Mouse (Mus musculus): ENCODE data around the gene Fam69b. TPM values are rescaled to one million over a fixed set of nuclear protein-coding genes. Genes with fewer than 3 reads are reported as not detected.

Fam69b gene
- total RNA-seq, 2 experiments from 2014 or later, result 71.3 to 78.8 TPM

- DNase-seq (ENCODE audit: extremely low spot score in 1 of 2, low spot score in 1 of 2), result no peak
These were observed 31.4 kb upstream of the Fam69b start for GRCm38 (mm10) chr2:26596898-26597297.

- no peak for DNase-seq (ENCODE audit: extremely low spot score in 1 of 2, low spot score in 1 of 2)
These were observed 30.4 kb upstream of the Fam69b start for GRCm38 (mm10) chr2:26597810-26598209.

- DNase-seq (ENCODE audit: extremely low spot score in 1 of 2, low spot score in 1 of 2), result no peak
These were observed 29.8 kb upstream of the Fam69b start for GRCm38 (mm10) chr2:26598462-26598861.

- no peak for DNase-seq (ENCODE audit: extremely low spot score in 1 of 2, low spot score in 1 of 2)
These were observed 28.3 kb upstream of the Fam69b start for GRCm38 (mm10) chr2:26599965-26600364.

GRCm38 (mm10) chr2:26600664-26601063 lies 27.6 kb upstream of the Fam69b start:
- no peak for DNase-seq (ENCODE audit: extremely low spot score in 1 of 2, low spot score in 1 of 2)

- no peak for DNase-seq (ENCODE audit: extremely low spot score in 1 of 2, low spot score in 1 of 2)
These were observed 26.7 kb upstream of the Fam69b start for GRCm38 (mm10) chr2:26601595-26601994.

GRCm38 (mm10) chr2:26602631-26603030 lies 25.6 kb upstream of the Fam69b start:
- DNase-seq (ENCODE audit: extremely low spot score in 1 of 2, low spot score in 1 of 2), result no peak

GRCm38 (mm10) chr2:26603159-26603558 lies 25.1 kb upstream of the Fam69b start:
- DNase-seq (ENCODE audit: extremely low spot score in 1 of 2, low spot score in 1 of 2), result no peak

- peak in 1 of 2 experiments; percentile 20 for DNase-seq (ENCODE audit: extremely low spot score in 1 of 2, low spot score in 1 of 2)
These were observed 24.3 kb upstream of the Fam69b start, which contains the start of gene Agpat2 for GRCm38 (mm10) chr2:26603720-26604671. TSS of gene Agpat2 (minus strand) at chr2:26604417.

GRCm38 (mm10) chr2:26605331-26605730 lies 22.9 kb upstream of the Fam69b start:
- DNase-seq (ENCODE audit: extremely low spot score in 1 of 2, low spot score in 1 of 2), result no peak

GRCm38 (mm10) chr2:26606579-26606978 lies 21.7 kb upstream of the Fam69b start:
- DNase-seq (ENCODE audit: extremely low spot score in 1 of 2, low spot score in 1 of 2), result no peak

GRCm38 (mm10) chr2:26607056-26607910 lies 21.0 kb upstream of the Fam69b start:
- DNase-seq (ENCODE audit: extremely low spot score in 1 of 2, low spot score in 1 of 2), result no peak

- DNase-seq (ENCODE audit: extremely low spot score in 1 of 2, low spot score in 1 of 2), result no peak
These were observed 19.5 kb upstream of the Fam69b start for GRCm38 (mm10) chr2:26608781-26609180.

GRCm38 (mm10) chr2:26609261-26609661 lies 19.0 kb upstream of the Fam69b start:
- no peak for DNase-seq (ENCODE audit: extremely low spot score in 1 of 2, low spot score in 1 of 2)

- DNase-seq (ENCODE audit: extremely low spot score in 1 of 2, low spot score in 1 of 2), result no peak
These were observed 17.7 kb upstream of the Fam69b start for GRCm38 (mm10) chr2:26610526-26610925.

GRCm38 (mm10) chr2:26611054-26611453 lies 17.2 kb upstream of the Fam69b start:
- no peak for DNase-seq (ENCODE audit: extremely low spot score in 1 of 2, low spot score in 1 of 2)

GRCm38 (mm10) chr2:26611896-26612295 lies 16.4 kb upstream of the Fam69b start:
- DNase-seq (ENCODE audit: extremely low spot score in 1 of 2, low spot score in 1 of 2), result no peak

- no peak for DNase-seq (ENCODE audit: extremely low spot score in 1 of 2, low spot score in 1 of 2)
These were observed 13.4 kb upstream of the Fam69b start for GRCm38 (mm10) chr2:26614903-26615302.

- DNase-seq (ENCODE audit: extremely low spot score in 1 of 2, low spot score in 1 of 2), result no peak
These were observed 12.7 kb upstream of the Fam69b start for GRCm38 (mm10) chr2:26615459-26616124.

- DNase-seq (ENCODE audit: extremely low spot score in 1 of 2, low spot score in 1 of 2), result no peak
These were observed 10.9 kb upstream of the Fam69b start for GRCm38 (mm10) chr2:26617331-26617730.

- DNase-seq (ENCODE audit: extremely low spot score in 1 of 2, low spot score in 1 of 2), result no peak
These were observed 10.3 kb upstream of the Fam69b start for GRCm38 (mm10) chr2:26617928-26618327.

All from layer of hippocampus, postnatal 25 days (tissue).